Mouse (Mus musculus): ENCODE data around the gene Oprm1. TPM values are rescaled to one million over a fixed set of nuclear protein-coding genes. Genes with fewer than 3 reads are reported as not detected.

The Oprm1 gene
- not detected for total RNA-seq (2018; cell fraction: chromatin; rRNA removed)
- not detected for total RNA-seq (2018; cell fraction: cytosol; rRNA removed)
- total RNA-seq (2018; cell fraction: nucleus; rRNA removed) = not detected
- not detected in 3 replicates for polyA plus RNA-seq (2018)

DNA sequence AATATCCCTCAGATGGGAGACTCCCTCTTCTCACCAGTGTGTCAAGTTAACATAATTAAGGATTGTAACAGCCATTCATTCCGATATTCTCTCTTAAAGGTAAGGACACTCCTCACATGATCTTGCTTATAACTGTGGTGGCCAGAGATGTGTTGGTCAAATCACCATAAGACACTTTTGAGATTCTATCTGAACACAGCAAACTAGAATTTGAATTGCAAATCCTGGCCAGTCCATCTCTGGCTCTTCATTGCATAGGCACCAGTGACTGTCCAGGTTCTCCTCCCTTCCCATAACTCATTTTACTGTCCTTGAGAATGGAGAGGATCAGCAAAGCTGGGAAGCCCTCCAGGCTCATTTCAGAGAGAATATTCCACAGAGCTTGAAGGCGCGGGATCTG, at the start of gene Oprm1:
Gene Oprm1 (plus strand): TSS at position 301 of the 400 bp plus-strand sequence.
- Histone ChIP-seq H3K36me3 (ENCODE audit: inconsistent target) (no peaks in the 10 kb centered on the region), H3K79me2 (ENCODE audit: inconsistent target) (no peaks in the 10 kb centered on the region), H3K4me3 (ENCODE audit: inconsistent target) (no peak within 1 kb of the TSS), H3K27ac (no peak within 1 kb of the TSS)
- 97% methylated on average over 3 of the region's 3 CpGs for WGBS (ENCODE audit: missing documents)

DNA sequence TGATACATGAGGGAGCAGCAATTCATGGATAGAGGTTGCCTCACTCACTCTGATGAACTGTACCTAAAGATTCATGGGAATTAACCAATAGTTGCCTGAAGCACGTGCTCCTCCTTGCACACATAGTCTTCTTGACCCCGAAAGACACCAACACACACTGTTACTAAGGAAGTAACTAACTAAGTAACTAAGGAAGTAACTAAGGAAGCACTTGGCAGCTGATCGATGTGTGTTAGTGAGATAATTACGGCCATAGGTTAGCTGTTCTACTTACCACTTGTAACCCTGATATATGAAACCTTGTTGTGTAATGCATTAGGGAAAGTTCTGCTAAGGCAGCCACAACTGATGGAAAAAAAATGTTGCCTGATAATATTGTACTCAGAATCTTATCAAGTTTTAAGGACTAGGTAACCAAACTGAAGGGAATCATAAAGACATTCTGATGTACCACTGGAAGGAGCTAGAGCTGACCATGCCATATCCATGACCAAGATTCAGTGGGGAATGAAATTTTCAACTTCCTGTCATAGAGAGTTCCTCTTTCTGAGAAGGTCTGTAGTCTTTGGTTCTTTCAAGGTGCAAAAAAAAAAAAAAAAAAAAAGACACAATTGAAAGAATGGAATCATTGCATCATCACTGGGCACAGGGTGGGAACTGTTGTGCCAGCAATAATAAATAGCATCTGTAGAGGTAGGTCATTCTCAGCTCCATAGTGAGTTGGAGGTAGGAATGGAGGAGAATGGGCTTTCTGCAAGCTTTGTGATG, 40.9 kb upstream of the Oprm1 start:
- Histone ChIP-seq H3K4me3 (ENCODE audit: inconsistent target) (no peak overlapping the region), H3K27ac (no peak overlapping the region), H3K36me3 (ENCODE audit: inconsistent target) (no peaks in the 10 kb centered on the region), H3K79me2 (ENCODE audit: inconsistent target) (no peaks in the 10 kb centered on the region)
- 3% methylated on average over 4 of the region's 4 CpGs for WGBS (ENCODE audit: missing documents)

DNA sequence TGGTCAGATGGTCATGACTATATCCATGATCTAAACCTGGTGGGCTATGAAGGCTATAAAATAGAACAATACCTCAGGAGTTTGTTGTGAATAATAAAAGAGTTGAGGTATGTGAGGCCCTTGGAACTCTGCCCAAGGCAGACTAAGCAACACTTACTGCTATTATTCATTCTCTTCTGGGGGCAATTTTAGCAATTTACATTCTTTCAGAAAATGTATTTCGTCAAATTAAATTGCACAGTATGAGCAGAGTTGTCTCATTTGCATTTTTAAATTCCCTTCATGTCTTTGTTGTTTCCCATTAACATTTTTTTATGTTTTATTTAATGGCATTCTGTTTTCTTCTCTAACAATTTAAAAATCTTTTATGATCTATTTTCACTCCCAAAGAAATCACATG, 34.5 kb upstream of the Oprm1 start:
- Histone ChIP-seq H3K79me2 (ENCODE audit: inconsistent target) (no peaks in the 10 kb centered on the region), H3K36me3 (ENCODE audit: inconsistent target) (no peaks in the 10 kb centered on the region), H3K27ac (no peak overlapping the region), H3K4me3 (ENCODE audit: inconsistent target) (no peak overlapping the region)
- WGBS (ENCODE audit: missing documents) = 92% methylated on average over 1 of the region's 1 CpGs

DNA sequence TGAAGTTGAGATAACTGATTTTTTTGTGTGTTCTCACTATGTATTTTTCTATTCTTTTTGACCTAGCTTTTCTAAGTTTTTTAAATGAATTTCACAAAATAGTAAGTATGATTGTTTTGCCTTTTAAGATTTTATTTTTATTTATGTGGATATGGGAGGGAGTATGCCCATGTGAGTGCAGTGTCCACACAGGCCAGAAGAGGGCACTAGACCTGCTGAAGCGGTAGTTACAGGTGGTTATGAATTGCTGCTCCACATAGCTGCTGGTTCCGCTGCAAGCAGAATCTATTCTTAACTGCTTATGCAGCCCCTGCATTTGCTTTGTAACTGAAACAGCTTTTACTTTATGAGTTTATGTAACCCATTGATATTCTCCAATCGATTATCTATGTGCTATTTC, 29.8 kb upstream of the Oprm1 start:
- H3K36me3 ChIP-seq (ENCODE audit: inconsistent target) = no peaks in the 10 kb centered on the region
- H3K4me3 ChIP-seq (ENCODE audit: inconsistent target) = no peak overlapping the region
- 89% methylated on average over 2 of the region's 3 CpGs for WGBS (ENCODE audit: missing documents)
- H3K79me2 ChIP-seq (ENCODE audit: inconsistent target) = no peaks in the 10 kb centered on the region
- no peak overlapping the region for H3K27ac ChIP-seq

DNA sequence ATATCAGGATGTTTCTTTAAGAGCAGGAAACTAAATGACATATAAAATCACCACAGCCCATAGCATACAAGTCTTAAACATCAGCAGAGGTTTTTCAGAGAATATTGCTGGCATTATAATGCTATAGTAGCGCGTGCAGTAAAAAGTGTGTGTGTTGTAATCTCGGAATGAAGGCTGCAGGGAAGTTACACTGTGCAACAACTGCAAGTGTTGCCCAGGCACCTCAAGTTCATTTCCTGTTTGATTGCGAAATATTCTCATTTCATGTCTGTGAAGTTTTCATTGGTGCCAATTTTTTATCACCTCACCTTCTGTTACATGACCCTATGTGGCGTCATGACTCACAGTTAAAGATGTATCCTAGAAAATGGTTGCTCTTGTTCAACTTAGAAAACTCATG, 4.9 kb upstream of the Oprm1 start:
- 27% methylated on average over 5 of the region's 5 CpGs for WGBS (ENCODE audit: missing documents)

DNA sequence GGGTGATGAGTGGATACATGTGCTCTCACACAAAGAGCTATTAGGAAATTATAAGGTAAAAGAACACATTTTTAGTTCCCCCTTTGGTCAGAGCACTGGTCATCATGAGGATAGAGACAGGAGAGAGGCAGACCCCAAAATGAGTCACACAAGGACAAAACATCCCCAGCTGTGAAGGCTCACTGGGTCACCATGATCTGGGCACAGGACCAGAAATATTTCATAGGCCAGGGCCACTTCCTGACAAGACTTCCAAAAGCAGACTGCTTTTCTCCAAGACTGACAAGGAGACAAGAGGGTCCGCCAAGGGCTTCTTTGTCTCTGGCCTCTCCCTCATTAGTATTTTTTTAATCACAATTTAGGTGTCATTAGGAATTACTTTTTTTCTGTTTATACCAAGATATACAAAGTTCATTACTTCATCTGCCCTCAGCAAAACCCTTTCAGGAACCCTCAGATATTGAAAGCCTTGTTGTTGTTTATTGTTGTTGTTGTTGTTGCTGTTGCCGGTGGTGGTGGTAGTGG, 3.0 kb downstream of the Oprm1 start, which contains the start of gene Gm10945:
Gene Gm10945 (minus strand): TSS at position 475 of the 525 bp plus-strand sequence.
- H3K27ac ChIP-seq = no peak within 1 kb of the TSS
- H3K36me3 ChIP-seq (ENCODE audit: inconsistent target) = no peaks in the 10 kb centered on the region
- 87% methylated on average over 2 of the region's 2 CpGs for WGBS (ENCODE audit: missing documents)
- H3K79me2 ChIP-seq (ENCODE audit: inconsistent target) = no peaks in the 10 kb centered on the region
- no peak within 1 kb of the TSS for H3K4me3 ChIP-seq (ENCODE audit: inconsistent target)

More for the DNA sequence above, 4.9 kb upstream of the Oprm1 start:
- no peaks in the 10 kb centered on the region for H3K36me3 ChIP-seq (ENCODE audit: inconsistent target)
- no peak overlapping the region for H3K4me3 ChIP-seq (ENCODE audit: inconsistent target)
- H3K79me2 ChIP-seq (ENCODE audit: inconsistent target) = no peaks in the 10 kb centered on the region
- no peak overlapping the region for H3K27ac ChIP-seq

DNA sequence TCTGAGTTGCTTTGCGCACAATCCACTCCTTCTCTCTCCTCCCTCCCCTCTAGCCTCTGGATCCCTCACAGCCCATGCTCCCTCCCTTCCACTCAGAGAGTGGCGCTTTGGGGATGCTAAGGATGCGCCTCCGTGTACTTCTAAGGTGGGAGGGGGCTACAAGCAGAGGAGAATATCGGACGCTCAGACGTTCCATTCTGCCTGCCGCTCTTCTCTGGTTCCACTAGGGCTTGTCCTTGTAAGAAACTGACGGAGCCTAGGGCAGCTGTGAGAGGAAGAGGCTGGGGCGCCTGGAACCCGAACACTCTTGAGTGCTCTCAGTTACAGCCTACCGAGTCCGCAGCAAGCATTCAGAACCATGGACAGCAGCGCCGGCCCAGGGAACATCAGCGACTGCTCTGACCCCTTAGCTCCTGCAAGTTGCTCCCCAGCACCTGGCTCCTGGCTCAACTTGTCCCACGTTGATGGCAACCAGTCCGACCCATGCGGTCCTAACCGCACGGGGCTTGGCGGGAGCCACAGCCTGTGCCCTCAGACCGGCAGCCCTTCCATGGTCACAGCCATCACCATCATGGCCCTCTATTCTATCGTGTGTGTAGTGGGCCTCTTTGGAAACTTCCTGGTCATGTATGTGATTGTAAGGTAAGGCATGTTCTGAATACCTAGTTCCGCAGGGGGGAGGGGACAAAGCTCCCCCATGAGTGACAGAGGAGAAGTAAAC, 30.4 kb downstream of the Oprm1 start:
- WGBS (ENCODE audit: missing documents) = 8% methylated on average over 25 of the region's 25 CpGs
- Histone ChIP-seq H3K36me3 (ENCODE audit: inconsistent target) (no peaks in the 10 kb centered on the region), H3K4me3 (ENCODE audit: inconsistent target) (no peak overlapping the region), H3K27ac (no peak overlapping the region), H3K79me2 (ENCODE audit: inconsistent target) (no peaks in the 10 kb centered on the region)

DNA sequence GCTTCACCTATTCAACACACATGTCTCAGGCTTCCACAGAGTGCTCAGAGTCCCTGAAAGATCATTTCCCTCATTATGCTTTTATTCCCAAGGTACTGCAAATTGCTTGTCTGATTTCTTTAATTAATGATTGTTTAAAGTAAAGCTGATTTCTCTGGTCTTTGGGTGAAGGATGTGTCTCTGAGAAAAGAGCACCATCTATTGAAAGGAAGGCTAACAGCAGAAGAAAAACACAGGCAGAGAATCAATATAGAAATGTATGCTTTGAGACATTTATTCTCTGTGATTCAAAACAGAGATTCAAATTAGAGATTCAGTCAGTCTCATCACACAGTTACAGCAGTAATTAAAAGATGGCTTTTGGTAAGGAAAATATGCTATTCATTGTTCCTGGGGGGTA, 31.9 kb downstream of the Oprm1 start:
- H3K4me3 ChIP-seq (ENCODE audit: inconsistent target) = no peak overlapping the region
- H3K27ac ChIP-seq = no peak overlapping the region
- no peaks in the 10 kb centered on the region for H3K36me3 ChIP-seq (ENCODE audit: inconsistent target)
- no peaks in the 10 kb centered on the region for H3K79me2 ChIP-seq (ENCODE audit: inconsistent target)

DNA sequence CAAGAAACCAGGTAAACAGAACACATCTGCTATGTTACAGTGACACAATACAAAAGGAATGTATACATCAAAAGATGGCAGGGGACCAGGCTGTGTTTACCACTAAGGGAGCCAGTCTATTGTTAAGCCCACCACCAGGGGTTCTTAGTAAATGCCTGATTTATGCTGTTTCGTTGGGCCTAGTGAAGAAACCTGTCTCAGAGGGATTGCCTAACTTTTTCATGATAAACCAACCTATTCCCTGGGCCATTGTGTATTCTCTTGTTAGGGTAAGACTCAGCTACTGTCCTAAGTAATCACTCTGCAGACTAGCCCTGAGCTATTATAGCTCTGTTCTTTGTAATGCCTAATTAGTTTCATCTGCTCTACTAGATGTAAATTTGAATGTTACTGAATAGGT, 62.3 kb downstream of the Oprm1 start:
- Histone ChIP-seq H3K36me3 (ENCODE audit: inconsistent target) (no peaks in the 10 kb centered on the region), H3K4me3 (ENCODE audit: inconsistent target) (no peak overlapping the region), H3K27ac (no peak overlapping the region), H3K79me2 (ENCODE audit: inconsistent target) (no peaks in the 10 kb centered on the region)
- 67% methylated on average over 1 of the region's 1 CpGs for WGBS (ENCODE audit: missing documents)

DNA sequence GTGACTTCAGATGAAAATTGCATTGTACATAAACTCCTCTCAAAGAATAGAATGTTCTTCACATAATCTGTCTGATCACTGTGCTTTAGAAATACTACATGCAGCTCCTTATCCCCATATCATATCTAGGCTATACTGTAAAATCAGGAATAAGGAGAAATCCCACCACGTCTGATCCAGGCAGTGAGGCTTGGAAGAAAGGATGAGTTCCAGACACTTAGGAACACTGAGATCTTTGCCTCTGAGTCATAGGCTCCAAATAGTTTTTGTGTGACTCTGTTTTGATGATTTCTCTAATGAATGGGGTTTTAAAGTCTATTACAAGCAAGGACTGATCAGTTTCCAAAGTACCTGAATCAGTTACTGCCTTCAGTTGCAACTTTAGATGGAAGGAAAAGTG, 83.9 kb downstream of the Oprm1 start:
- 100% methylated on average over 1 of the region's 1 CpGs for WGBS (ENCODE audit: missing documents)

DNA sequence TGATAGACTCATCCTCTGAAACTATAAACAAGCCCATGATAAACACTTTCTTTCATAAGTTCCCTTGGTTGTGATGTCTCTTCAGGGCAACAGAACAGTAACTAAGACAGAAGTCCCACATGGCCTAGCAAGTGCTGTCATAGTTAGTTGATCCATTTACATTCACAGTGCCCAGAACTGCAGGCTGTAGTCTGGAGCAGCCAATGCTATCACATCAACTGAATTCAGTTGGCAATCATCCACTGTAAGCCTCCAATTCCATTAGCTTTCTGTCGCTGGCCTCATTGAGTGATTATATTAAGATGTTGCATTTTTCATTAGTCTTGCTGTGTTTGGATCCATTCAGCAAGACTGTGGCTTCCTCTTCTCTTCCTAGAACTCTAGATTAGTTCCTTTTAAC, 88.0 kb downstream of the Oprm1 start:
- no peak overlapping the region for H3K27ac ChIP-seq
- 100% methylated on average over 1 of the region's 1 CpGs for WGBS (ENCODE audit: missing documents)
- H3K4me3 ChIP-seq (ENCODE audit: inconsistent target) = no peak overlapping the region

More for the DNA sequence above, 83.9 kb downstream of the Oprm1 start:
- H3K27ac ChIP-seq = no peak overlapping the region
- no peak overlapping the region for H3K4me3 ChIP-seq (ENCODE audit: inconsistent target)
- H3K36me3 ChIP-seq (ENCODE audit: inconsistent target) = no peaks in the 10 kb centered on the region
- no peaks in the 10 kb centered on the region for H3K79me2 ChIP-seq (ENCODE audit: inconsistent target)

DNA sequence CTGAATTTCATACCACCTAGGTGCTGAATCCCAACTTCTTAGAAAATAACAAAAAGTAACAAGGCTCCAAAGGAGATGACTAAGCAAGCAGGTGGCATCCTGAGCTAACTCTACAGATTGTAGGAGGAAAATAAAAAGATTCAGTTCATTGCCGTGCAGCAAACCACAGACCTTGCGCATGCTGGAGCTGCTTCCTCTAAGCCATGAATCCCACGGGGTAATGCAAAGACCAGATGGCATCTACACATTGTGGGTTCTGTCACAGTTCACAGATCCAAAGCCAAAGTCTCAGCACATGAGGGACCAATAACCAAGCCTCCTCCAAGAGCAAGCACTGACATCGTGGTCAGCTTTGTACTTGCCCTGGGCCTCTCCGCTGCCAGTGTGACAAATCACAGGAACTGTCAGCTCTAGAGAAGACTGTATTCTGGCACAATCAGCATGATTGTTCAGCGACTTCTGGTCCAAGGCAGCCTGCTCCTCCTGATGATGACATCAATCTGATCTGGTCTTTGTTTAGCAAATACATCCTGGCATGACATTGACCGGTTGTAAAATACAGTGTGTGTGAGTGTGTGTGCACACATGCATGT, 90.0 kb downstream of the Oprm1 start:
- Histone ChIP-seq H3K79me2 (ENCODE audit: inconsistent target) (no peaks in the 10 kb centered on the region), H3K27ac (no peak overlapping the region), H3K4me3 (ENCODE audit: inconsistent target) (no peak overlapping the region), H3K36me3 (ENCODE audit: inconsistent target) (no peaks in the 10 kb centered on the region)
- WGBS (ENCODE audit: missing documents) = 43% methylated on average over 7 of the region's 7 CpGs

More for the DNA sequence above, 88.0 kb downstream of the Oprm1 start:
- Histone ChIP-seq H3K79me2 (ENCODE audit: inconsistent target) (no peaks in the 10 kb centered on the region), H3K36me3 (ENCODE audit: inconsistent target) (no peaks in the 10 kb centered on the region)

DNA sequence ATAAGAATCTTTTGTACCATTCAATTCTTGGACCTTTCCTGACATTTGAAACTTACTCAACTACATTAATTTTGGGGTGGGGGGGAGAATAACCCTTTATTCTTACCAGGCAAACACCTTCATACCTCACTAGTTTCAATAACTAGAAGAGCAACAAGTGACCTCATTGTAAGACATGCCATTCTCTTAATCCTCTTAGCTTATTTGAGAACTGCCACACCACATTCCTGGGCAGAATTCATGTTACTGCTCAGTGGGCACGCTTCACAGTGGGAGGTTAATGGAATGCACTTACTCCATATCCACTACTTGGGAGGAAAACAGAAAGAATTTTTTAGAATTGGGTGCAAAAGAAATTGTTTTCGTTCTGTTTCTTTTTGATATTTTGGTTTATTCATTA, 90.5 kb downstream of the Oprm1 start:
- no peaks in the 10 kb centered on the region for H3K36me3 ChIP-seq (ENCODE audit: inconsistent target)
- no peak overlapping the region for H3K27ac ChIP-seq
- H3K4me3 ChIP-seq (ENCODE audit: inconsistent target) = no peak overlapping the region
- WGBS (ENCODE audit: missing documents) = 89% methylated on average over 2 of the region's 2 CpGs
- H3K79me2 ChIP-seq (ENCODE audit: inconsistent target) = no peaks in the 10 kb centered on the region

DNA sequence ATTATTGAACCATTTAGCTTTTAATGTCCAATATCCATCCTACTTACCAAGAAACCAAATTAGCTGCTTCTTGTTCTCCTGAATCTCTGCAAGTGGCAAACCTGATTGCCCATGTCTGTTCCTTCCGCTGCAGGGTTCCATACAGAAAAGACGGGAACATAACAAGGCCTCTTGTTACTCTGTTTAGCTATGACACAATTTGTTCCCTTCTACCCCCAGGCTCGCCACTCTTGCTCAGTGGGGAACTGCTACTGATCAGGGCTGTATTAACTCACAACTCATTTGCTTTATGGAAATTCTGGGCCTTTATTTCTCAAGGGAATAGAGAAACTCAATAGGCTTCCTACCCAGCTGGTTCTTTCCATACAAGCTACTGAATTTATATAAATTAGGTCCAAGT, 97.5 kb downstream of the Oprm1 start:
- 94% methylated on average over 3 of the region's 3 CpGs for WGBS (ENCODE audit: missing documents)
- Histone ChIP-seq H3K36me3 (ENCODE audit: inconsistent target) (no peaks in the 10 kb centered on the region), H3K79me2 (ENCODE audit: inconsistent target) (no peaks in the 10 kb centered on the region), H3K27ac (no peak overlapping the region), H3K4me3 (ENCODE audit: inconsistent target) (no peak overlapping the region)
